Mouse (Mus musculus) embryo, embryonic 9.5 days (tissue): ENCODE measurements around the gene Tnfrsf22.
A peak's percentile ranks its signal among the peaks of the same experiment; 100 is the strongest.

Source experiments
- DNase-seq: peaks from one replicate; pipeline ENCODE4 v3.0.0-alpha.2; 2017; ENCODE audit errors: extremely low spot score

Gene Tnfrsf22

GRCm38 (mm10) chr7:143631503-143631902 lies 18.0 kb downstream of the Tnfrsf22 start:
- DNase-seq: no peak

GRCm38 (mm10) chr7:143629501-143629900 lies 20.0 kb downstream of the Tnfrsf22 start:
- no peak for DNase-seq

- no peak for DNase-seq
These were observed 20.9 kb downstream of the Tnfrsf22 start, which contains the start of gene Tnfrsf26 for GRCm38 (mm10) chr7:143628540-143628939. Gene Tnfrsf26 (minus strand): TSS chr7:143628722.

- no peak for DNase-seq
These were observed 21.7 kb downstream of the Tnfrsf22 start for GRCm38 (mm10) chr7:143627555-143628286.

- DNase-seq: no peak
These were observed 23.3 kb downstream of the Tnfrsf22 start for GRCm38 (mm10) chr7:143626178-143626577.

GRCm38 (mm10) chr7:143625151-143625550 lies 24.3 kb downstream of the Tnfrsf22 start:
- DNase-seq: no peak

- no peak for DNase-seq
These were observed 24.9 kb downstream of the Tnfrsf22 start for GRCm38 (mm10) chr7:143624561-143624960.

GRCm38 (mm10) chr7:143620951-143621350 lies 28.5 kb downstream of the Tnfrsf22 start:
- DNase-seq: no peak

- no peak for DNase-seq
These were observed 34.9 kb downstream of the Tnfrsf22 start for GRCm38 (mm10) chr7:143614404-143615135.

- no peak for DNase-seq
These were observed 37.2 kb downstream of the Tnfrsf22 start for GRCm38 (mm10) chr7:143612215-143612614.

GRCm38 (mm10) chr7:143605321-143605720 lies 44.1 kb downstream of the Tnfrsf22 start:
- DNase-seq: no peak

GRCm38 (mm10) chr7:143604889-143605288 lies 44.6 kb downstream of the Tnfrsf22 start:
- no peak for DNase-seq

GRCm38 (mm10) chr7:143601705-143602104 lies 47.8 kb downstream of the Tnfrsf22 start:
- no peak for DNase-seq

- DNase-seq: no peak
These were observed 49.2 kb downstream of the Tnfrsf22 start for GRCm38 (mm10) chr7:143600231-143600740.

GRCm38 (mm10) chr7:143599428-143600230 lies 49.8 kb downstream of the Tnfrsf22 start, which contains the start of gene Cars:
Gene Cars (minus strand): TSS chr7:143600090.
- peak; percentile 95 for DNase-seq

GRCm38 (mm10) chr7:143594865-143595264 lies 54.6 kb downstream of the Tnfrsf22 start:
- no peak for DNase-seq

GRCm38 (mm10) chr7:143592255-143592654 lies 57.2 kb downstream of the Tnfrsf22 start:
- no peak for DNase-seq

- no peak for DNase-seq
These were observed 61.5 kb downstream of the Tnfrsf22 start for GRCm38 (mm10) chr7:143588006-143588405.

- no peak for DNase-seq
These were observed 61.9 kb downstream of the Tnfrsf22 start for GRCm38 (mm10) chr7:143587586-143587985.
